Mouse (Mus musculus) intestine, postnatal 0 days (tissue): Measurements from ENCODE around the gene Entpd3. TPM values are rescaled to one million over a fixed set of nuclear protein-coding genes. Genes with fewer than 3 reads are reported as not detected.
A peak's percentile ranks its signal among the peaks of the same experiment; 100 is the strongest.

Experiments used
- ATAC-seq: fragments of 200-750 bp; cut with Nextera tagmentation; 2 replicates; pipeline ENCODE4 v1.8.0; 2017; ENCODE audit warnings: mild to moderate bottlenecking, moderate TSS enrichment, moderate library complexity
- H3K27ac ChIP-seq: fragments of 300-500 bp; sonication (generic); 2 replicates; pipeline ENCODE4 v1.5.1; 2014; ENCODE audit warnings: mild to moderate bottlenecking, low read depth, low read length, moderate library complexity
- H3K27me3 ChIP-seq: fragments of 300-500 bp; sonication (generic); replicated peaks from 2 replicates; pipeline ENCODE4 v1.6.1; 2014; ENCODE audit warnings: low read length, mixed read lengths; ENCODE audit not compliant: control insufficient read depth, insufficient read depth
- H3K36me3 ChIP-seq: fragments of 300-500 bp; sonication (generic); 2 replicates; pipeline ENCODE4 v1.6.1; 2014; ENCODE audit warnings: mild to moderate bottlenecking, moderate library complexity; ENCODE audit not compliant: control insufficient read depth, insufficient read depth
- H3K4me1 ChIP-seq: fragments of 300-500 bp; sonication (generic); replicated peaks from 2 replicates; pipeline ENCODE4 v1.6.1; 2014; ENCODE audit warnings: antibody characterized with exemption, low read length, mixed read lengths; ENCODE audit not compliant: control insufficient read depth, insufficient read depth
- H3K4me2 ChIP-seq: fragments of 300-500 bp; sonication (generic); replicated peaks from 2 replicates; pipeline ENCODE4 v1.6.1; 2014; ENCODE audit warnings: low read depth, mild to moderate bottlenecking, moderate library complexity
- H3K4me3 ChIP-seq: fragments of 300-500 bp; sonication (generic); 2 replicates; pipeline ENCODE4 v1.5.1; 2014; ENCODE audit warnings: low read depth, low read length
- H3K9ac ChIP-seq: fragments of 300-500 bp; sonication (generic); 2 replicates; pipeline ENCODE4 v1.6.1; 2014; ENCODE audit warnings: mild to moderate bottlenecking, low read depth, low read length
- H3K9me3 ChIP-seq: fragments of 300-500 bp; sonication (generic); 2 replicates; pipeline ENCODE4 v1.6.1; 2016; ENCODE audit warnings: mixed run types; ENCODE audit not compliant: control insufficient read depth
- CTCF ChIP-seq: sonication (generic); IDR thresholded peaks from 2 replicates; pipeline ENCODE4 v1.5.1; 2016; ENCODE audit warnings: low read depth, mild to moderate bottlenecking, control low read depth, antibody characterized with exemption, moderate library complexity
- WGBS: fragments of 180-500 bp; shearing (Covaris S2); extraction: QIAGEN DNeasy Blood & Tissue Kit; methylation state at CpG from one replicate; pipeline ENCODE4 v1.1.7; 2014; 5-methylcytosine and 5-hydroxymethylcytosine counted together
- polyA plus RNA-seq: library from polyadenylated mRNA; unstranded; fragments of >200 nt; fragmentation: Nextera tagmentation; extraction: Ambion mirVana; gene quantifications from 2 replicates; pipeline ENCODE4 v1.2.1, GENCODE M21; 2015

Gene Entpd3
- polyA plus RNA-seq, 1 experiment from 2014 or later: 1.2 TPM

DNA sequence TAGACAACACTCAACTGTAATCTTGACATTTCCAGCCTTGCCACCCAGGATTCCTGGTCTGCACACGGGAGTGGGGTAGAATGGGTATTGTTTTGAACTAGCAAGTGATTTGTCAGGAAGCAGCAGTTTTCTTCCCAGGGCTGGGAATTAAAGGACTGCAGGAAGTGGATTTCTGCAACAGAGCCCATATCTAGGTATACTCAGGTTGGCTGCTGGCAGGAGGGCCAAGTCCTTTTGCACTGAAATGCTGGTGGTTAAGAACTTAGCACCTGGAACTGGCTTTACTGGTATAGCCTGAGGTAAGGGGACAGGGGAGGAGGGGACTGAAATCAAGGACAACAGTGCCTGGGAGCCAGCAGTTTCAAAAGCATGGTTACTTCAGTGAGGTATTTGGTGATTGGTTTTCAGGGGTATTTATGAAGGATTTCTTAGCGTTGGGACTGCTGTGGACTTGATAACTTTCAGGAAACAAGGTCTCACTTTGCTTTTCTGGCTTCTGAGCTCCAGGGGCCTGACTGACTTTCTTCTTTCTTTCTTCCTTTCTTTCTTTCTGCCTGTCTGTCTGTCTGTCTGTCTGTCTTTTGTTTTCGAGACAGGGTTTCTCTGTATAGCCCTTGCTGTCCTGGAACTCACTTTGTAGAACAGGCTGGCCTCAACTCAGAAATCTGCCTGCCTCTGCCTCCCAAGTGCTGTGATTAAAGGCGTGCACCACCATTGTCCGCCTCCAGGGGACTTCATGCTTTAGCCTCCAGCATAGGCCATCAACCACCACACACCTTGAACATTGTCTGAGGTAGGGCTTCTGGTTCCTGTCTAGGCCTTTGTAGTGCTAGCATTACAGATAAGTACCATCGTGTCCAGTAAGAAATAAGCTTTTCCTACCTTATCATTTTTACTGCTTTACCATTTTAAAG, 36.4 kb downstream of the Entpd3 start:
- H3K27ac ChIP-seq: no peak overlapping the region; the same call in 1 of the 2 replicates
- ATAC-seq: no peak
- H3K36me3 ChIP-seq: peaks cover 26% of the 10 kb centered on the region
- WGBS: 52% methylated on average over 6 of the region's 6 CpGs
- H3K27me3 ChIP-seq: no peaks in the 10 kb centered on the region
- peak; percentile 50 for TF ChIP-seq CTCF
- H3K4me1 ChIP-seq: peaks cover 8% of the 10 kb centered on the region; the same call in 1 of the 2 replicates
- H3K4me2 ChIP-seq: no peak overlapping the region
- no peaks in the 10 kb centered on the region for H3K9me3 ChIP-seq
- no peak overlapping the region for H3K9ac ChIP-seq
- no peak overlapping the region for H3K4me3 ChIP-seq

DNA sequence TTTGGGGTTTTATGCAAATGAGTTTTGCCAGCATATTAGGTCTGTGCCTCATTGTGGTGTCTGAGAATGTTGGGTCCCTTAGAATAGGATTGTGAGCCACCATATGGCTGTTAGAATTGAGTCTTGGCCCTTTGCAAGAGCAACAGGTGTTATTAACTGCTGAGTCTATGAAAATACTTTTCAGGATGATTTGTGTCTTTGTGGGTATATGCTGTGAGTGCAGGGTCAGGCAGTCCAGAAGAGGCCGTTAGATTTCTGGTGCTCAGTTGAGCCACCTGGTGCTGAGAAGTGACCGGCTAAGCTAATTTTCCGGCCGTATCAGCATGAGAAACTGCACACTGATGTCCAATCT, 37.0 kb downstream of the Entpd3 start:
- H3K4me1 ChIP-seq: peaks cover 8% of the 10 kb centered on the region; the same call in 1 of the 2 replicates
- peak overlapping the region; percentile 68 for H3K4me3 ChIP-seq
- H3K9me3 ChIP-seq: no peaks in the 10 kb centered on the region
- peak overlapping the region; percentile 94 for H3K4me2 ChIP-seq
- WGBS: under 1% methylated on average over 4 of the region's 4 CpGs
- TF ChIP-seq CTCF: peak; percentile 33; the same call in 1 of the 2 replicates
- no peak for ATAC-seq
- no peak overlapping the region; the same call in 1 of the 2 replicates for H3K9ac ChIP-seq
- H3K27ac ChIP-seq: no peak overlapping the region
- H3K27me3 ChIP-seq: no peaks in the 10 kb centered on the region
- peaks cover 26% of the 10 kb centered on the region for H3K36me3 ChIP-seq

DNA sequence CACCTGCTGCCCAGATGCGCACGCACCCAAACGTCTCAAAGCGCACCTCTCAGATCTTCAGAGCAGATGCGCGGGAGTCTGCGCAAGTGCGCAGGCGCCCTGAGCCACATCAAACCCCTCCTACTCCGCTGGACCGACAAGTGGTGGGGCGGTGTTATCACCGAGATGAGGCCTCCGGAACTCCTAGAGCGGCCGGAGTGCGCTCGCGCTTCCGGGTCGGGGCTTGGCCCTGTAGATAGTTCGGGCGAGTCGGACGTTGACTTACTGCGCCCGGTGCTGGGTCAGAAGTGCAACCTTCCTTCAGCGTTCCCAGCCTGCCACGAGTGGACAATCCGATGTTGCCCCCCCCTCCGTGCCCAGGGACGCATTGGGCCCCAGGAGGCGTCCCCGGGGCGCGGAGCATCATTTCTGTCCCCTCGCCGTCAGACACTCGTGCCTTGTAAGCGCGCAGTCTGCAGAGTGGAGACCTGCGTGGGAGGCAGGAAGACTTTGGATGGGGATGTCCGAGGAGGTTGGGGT, 37.6 kb downstream of the Entpd3 start:
- Histone ChIP-seq H3K9me3 (no peaks in the 10 kb centered on the region), H3K4me1 (peaks cover 8% of the 10 kb centered on the region; the same call in 1 of the 2 replicates), H3K27me3 (no peaks in the 10 kb centered on the region), H3K4me2 (peak overlapping the region; percentile 94), H3K9ac (peak overlapping the region; percentile 81), H3K27ac (peak overlapping the region; percentile 87), H3K4me3 (peak overlapping the region; percentile 68), H3K36me3 (peaks cover 26% of the 10 kb centered on the region)
- ATAC-seq: peak; percentile 95
- under 1% methylated on average over 43 of the region's 43 CpGs for WGBS
- no peak for TF ChIP-seq CTCF

DNA sequence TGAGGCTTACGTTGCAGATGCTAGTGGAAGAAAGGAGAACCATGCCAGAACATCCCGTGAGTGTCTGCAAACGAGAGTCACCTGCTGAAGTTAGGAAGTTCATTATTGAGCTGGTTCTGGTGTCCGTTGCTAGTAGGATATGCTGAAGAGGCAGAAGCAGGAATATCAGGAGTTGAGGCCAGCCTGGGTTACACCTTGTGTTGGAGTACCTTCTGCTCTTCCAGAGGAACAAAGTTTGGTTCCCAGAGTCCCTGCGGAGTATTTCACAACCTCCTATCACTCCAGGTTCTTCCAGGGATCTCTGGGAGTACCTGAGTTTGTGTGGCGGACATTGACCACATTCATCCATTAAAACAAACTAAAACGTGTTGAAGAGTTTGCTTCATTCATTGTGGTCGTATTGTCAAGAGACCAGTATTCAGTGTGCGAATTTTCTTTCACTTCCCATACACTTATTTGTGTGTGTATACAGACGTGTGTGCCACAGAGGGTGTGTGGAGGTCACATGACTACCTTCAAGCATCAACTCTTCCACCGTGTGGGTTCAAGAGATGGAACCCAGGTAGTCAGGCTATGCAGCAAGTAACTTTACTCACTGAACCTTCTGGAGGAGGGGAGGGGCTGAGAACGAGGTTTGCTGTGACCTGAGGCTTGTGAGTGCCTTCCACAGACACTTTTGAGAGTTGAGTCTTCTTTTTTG, 38.2 kb downstream of the Entpd3 start:
- H3K9me3 ChIP-seq: no peaks in the 10 kb centered on the region
- peak overlapping the region; percentile 94 for H3K4me2 ChIP-seq
- H3K27ac ChIP-seq: peak overlapping the region; percentile 87
- peaks cover 8% of the 10 kb centered on the region; the same call in 1 of the 2 replicates for H3K4me1 ChIP-seq
- peak overlapping the region; percentile 68 for H3K4me3 ChIP-seq
- H3K27me3 ChIP-seq: no peaks in the 10 kb centered on the region
- ATAC-seq: no peak
- H3K9ac ChIP-seq: peak overlapping the region; percentile 81
- no peak for TF ChIP-seq CTCF
- WGBS: 44% methylated on average over 12 of the region's 12 CpGs
- peaks cover 26% of the 10 kb centered on the region for H3K36me3 ChIP-seq

DNA sequence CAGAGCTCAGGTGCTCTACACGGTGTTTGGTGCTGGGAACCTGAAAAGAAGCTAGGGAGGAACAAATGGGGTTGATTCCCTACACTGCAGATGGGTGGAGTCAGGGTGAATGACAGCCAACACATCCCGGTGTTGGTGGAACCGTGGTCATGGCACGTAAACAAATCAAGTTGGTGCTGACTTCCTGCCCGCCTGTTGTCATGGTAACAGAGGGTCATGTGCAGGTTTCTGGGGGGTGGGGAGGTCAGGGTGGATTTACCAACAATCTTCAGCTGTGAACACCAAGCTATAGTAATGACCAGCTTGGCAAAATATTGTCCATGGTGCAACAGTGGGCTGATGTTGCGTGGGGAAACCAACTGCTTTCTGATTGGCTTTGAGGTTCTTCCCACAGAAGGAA, 39.1 kb downstream of the Entpd3 start:
- Histone ChIP-seq H3K9ac (no peak overlapping the region), H3K27me3 (no peaks in the 10 kb centered on the region), H3K9me3 (no peaks in the 10 kb centered on the region), H3K4me1 (peaks cover 8% of the 10 kb centered on the region; the same call in 1 of the 2 replicates), H3K4me2 (no peak overlapping the region), H3K36me3 (peaks cover 19% of the 10 kb centered on the region), H3K4me3 (no peak overlapping the region), H3K27ac (no peak overlapping the region)
- no peak for TF ChIP-seq CTCF
- WGBS: 41% methylated on average over 6 of the region's 6 CpGs
- no peak for ATAC-seq

DNA sequence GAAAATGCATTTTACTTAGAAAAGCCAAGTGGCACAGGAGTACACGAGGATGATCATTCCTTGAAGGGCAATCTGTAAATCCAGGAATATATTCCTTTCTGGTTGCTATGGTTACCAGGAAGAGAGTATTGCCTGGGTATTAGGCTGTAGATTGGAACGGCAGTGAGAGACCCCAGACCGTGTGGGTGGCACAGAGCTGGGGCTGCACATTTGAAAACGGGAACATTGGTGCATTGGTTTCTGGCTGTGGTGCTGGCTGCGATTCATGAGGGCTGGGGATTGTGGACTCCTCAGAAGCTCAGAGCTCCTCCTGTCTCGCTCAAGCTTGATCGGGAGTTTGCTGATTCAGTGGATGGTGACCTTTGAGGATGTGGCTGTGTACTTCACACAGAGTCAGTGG, 40.2 kb downstream of the Entpd3 start:
- Histone ChIP-seq H3K4me1 (peaks cover 8% of the 10 kb centered on the region; the same call in 1 of the 2 replicates), H3K4me2 (no peak overlapping the region), H3K9me3 (no peaks in the 10 kb centered on the region), H3K4me3 (no peak overlapping the region), H3K27me3 (no peaks in the 10 kb centered on the region), H3K36me3 (peaks cover 8% of the 10 kb centered on the region), H3K9ac (no peak overlapping the region), H3K27ac (no peak overlapping the region)
- no peak for TF ChIP-seq CTCF
- 73% methylated on average over 7 of the region's 7 CpGs for WGBS
- ATAC-seq: no peak
